Mouse (Mus musculus) G1E (cell line): Measurements from ENCODE around the gene Scarb1. TPM values are rescaled to one million over a fixed set of nuclear protein-coding genes. Genes with fewer than 3 reads are reported as not detected.

Experiments used
- ATAC-seq: 2 replicates; pipeline ENCODE4 v1.8.0; 2016; ENCODE audit warnings: mild to moderate bottlenecking; ENCODE audit not compliant: insufficient number of reproducible peaks, poor library complexity, low FRiP score, severe bottlenecking; ENCODE audit errors: extremely low read depth
- DNase-seq: peaks from one replicate; pipeline ENCODE4 v3.0.0; 2012; ENCODE audit warnings: low spot score
- H3K27me3 ChIP-seq: 2 replicates; pipeline ENCODE4 v1.6.1; 2012; ENCODE audit warnings: mild to moderate bottlenecking, low read length, inconsistent platforms; ENCODE audit not compliant: insufficient read depth
- H3K36me3 ChIP-seq: replicated peaks from 2 replicates; pipeline ENCODE3; 2012; ENCODE audit warnings: mild to moderate bottlenecking, inconsistent platforms
- H3K4me1 ChIP-seq: 2 replicates; pipeline ENCODE4 v1.6.1; 2012; ENCODE audit warnings: low read depth, low read length, inconsistent platforms, mixed read lengths; ENCODE audit not compliant: insufficient read depth
- H3K4me3 ChIP-seq: 2 replicates; pipeline ENCODE4 v1.5.1; 2012; ENCODE audit warnings: low read depth, mild to moderate bottlenecking, inconsistent platforms, low read length, moderate library complexity, mixed read lengths
- H3K9me3 ChIP-seq: replicated peaks from 2 replicates; pipeline ENCODE4 v1.6.1; 2012; ENCODE audit warnings: inconsistent platforms
- CTCF ChIP-seq: IDR thresholded peaks from 2 replicates; pipeline ENCODE4 v1.5.1; 2012; ENCODE audit warnings: low read depth, low read length, inconsistent platforms, mixed read lengths
- GATA1 ChIP-seq: IDR thresholded peaks from 2 replicates; pipeline ENCODE4 v1.6.1; 2012; ENCODE audit warnings: borderline replicate concordance, low read length, inconsistent platforms, mixed read lengths
- GATA2 ChIP-seq: IDR thresholded peaks from 2 replicates; pipeline ENCODE4 v1.6.1; 2012; ENCODE audit warnings: low read depth, low read length, inconsistent platforms, borderline replicate concordance
- POLR2AphosphoS5 ChIP-seq: IDR thresholded peaks from 2 replicates; pipeline ENCODE4 v1.6.1; 2012; ENCODE audit warnings: low read depth, low read length, inconsistent platforms; ENCODE audit not compliant: insufficient replicate concordance
- TAL1 ChIP-seq: conservative IDR thresholded peaks from 2 replicates; pipeline ENCODE4 v1.6.1; 2012; ENCODE audit warnings: low read depth, low read length, inconsistent platforms, mixed read lengths
- polyA plus RNA-seq: library from polyadenylated mRNA; stranded (reverse); fragments of >175 nt; gene quantifications from 2 replicates; pipeline ENCODE4 v1.2.3, GENCODE M21; 2012
- total RNA-seq, 2 experiments: library from RNA; stranded (forward) in 1 of 2; stranded (reverse) in 1 of 2; fragments of 200-1000 nt in 1 of 2; fragments of >200 nt in 1 of 2; fragmentation: Nextera tagmentation in 1 of 2; gene quantifications; 2 replicates each; pipeline ENCODE4 v1.2.3; 2014 to 2017

Scarb1 gene
- total and polyA plus RNA-seq, 3 experiments, result 42.9 to 68.3 (median 43.7) TPM

GRCm38 (mm10) chr5:125385215-125385940 is 44.5 kb upstream of the Scarb1 start:
- DNase-seq (no peak), ATAC-seq (no peak)
- no peak overlapping the region for H3K4me3 ChIP-seq
- peaks cover 56% of the 10 kb centered on the region for H3K36me3 ChIP-seq
- peaks cover 22% of the 10 kb centered on the region for H3K4me1 ChIP-seq
- no peaks in the 10 kb centered on the region for H3K9me3 ChIP-seq
- TF ChIP-seq POLR2AphosphoS5, result no peak
- no peak for TF ChIP-seq GATA2
- no peak for TF ChIP-seq TAL1
- no peak for TF ChIP-seq GATA1
- TF ChIP-seq CTCF, result no peak
- H3K27me3 ChIP-seq, result no peaks in the 10 kb centered on the region

DNA sequence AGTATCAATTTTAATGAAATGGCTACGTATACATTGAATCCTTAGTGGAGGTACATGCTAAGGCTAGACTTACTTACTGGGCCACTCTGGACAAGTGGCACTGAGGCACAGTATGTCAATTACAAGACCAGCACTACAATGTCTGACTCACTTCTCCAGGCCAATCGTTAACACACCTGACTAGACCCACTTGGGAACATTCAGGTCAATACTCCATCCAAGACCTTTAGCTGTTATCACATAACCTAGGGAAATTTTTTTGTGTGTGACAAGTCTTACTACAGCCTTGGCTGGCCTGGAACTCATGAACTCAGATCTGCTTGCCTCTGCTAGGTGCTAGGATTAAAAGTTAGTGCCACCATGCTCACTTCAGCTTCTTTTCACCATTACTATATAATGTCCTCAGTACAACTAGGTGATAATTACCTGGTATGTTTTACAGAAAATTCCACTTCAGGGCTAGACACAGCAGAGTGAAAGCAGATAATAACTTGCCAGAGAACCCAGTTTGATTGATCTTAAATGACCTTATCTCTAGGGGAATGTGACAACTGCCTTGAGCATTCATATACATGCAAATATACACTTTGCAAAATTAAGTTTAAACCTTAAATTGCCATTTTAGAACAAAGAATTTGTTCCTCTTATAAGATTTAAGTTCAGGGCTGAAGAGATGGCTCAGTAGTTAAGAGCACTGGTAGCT is 43.8 kb upstream of the Scarb1 start:
- H3K4me1 ChIP-seq, result peaks cover 19% of the 10 kb centered on the region
- no peak overlapping the region for H3K4me3 ChIP-seq
- no peak for ATAC-seq
- no peaks in the 10 kb centered on the region for H3K9me3 ChIP-seq
- H3K27me3 ChIP-seq, result no peaks in the 10 kb centered on the region
- TF ChIP-seq POLR2AphosphoS5, result 0 out of 2 replicates have a peak, but pooled peaks have one; percentile 14
- TF ChIP-seq GATA1, result no peak
- H3K36me3 ChIP-seq, result peaks cover 56% of the 10 kb centered on the region
- no peak for DNase-seq

GRCm38 (mm10) chr5:125383637-125384420 is 42.9 kb upstream of the Scarb1 start:
- Histone ChIP-seq H3K4me1 (peaks cover 19% of the 10 kb centered on the region), H3K4me3 (no peak overlapping the region), H3K36me3 (peaks cover 52% of the 10 kb centered on the region), H3K27me3 (no peaks in the 10 kb centered on the region), H3K9me3 (no peaks in the 10 kb centered on the region)
- no peak for ATAC-seq
- TF ChIP-seq GATA2 (no peak), CTCF (no peak), POLR2AphosphoS5 (no peak), GATA1 (no peak), TAL1 (no peak)
- no peak for DNase-seq

GRCm38 (mm10) chr5:125382673-125383558 is 42.0 kb upstream of the Scarb1 start:
- Histone ChIP-seq H3K4me3 (no peak overlapping the region), H3K9me3 (no peaks in the 10 kb centered on the region), H3K27me3 (no peaks in the 10 kb centered on the region), H3K4me1 (peaks cover 14% of the 10 kb centered on the region; the same call in 1 of the 2 replicates), H3K36me3 (peaks cover 43% of the 10 kb centered on the region)
- TF ChIP-seq CTCF (peak; percentile 52), TAL1 (no peak)
- DNase-seq, result no peak
- peak; percentile 50 for ATAC-seq

DNA sequence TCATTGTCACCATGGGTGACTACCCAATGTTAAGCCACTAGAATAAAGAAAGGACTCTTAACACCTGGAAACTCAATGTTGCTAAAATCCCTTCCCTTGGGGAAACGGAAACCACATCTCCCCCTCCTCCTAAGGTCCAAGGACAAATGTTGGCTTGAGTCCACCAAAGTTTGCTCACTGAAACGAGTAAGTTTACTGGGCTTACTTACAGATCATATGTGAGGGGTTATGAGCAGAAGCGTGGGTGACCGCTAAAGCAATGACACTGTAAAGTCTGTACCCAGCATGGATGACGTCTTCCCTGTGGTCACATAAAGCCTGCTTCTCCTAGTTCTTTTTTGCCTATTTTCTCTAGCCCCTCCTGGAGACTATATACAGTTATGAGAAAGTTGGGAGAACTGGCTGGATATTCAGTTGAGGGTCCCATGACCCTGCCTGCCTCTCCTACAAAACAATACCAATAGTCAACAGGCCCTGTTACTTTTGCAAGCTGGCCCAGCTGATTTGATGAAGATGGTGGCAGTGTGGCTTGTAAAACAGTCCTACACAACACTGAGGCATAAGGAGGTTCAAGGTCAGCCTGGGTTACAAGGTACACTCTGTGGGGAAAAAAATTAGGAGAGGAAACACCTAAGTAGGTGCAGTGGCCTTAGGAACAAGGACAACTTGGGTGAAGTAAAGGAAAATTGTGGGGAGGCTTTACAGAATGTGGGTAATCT is 41.2 kb upstream of the Scarb1 start:
- Histone ChIP-seq H3K9me3 (no peaks in the 10 kb centered on the region), H3K4me1 (peaks cover 14% of the 10 kb centered on the region; the same call in 1 of the 2 replicates), H3K4me3 (no peak overlapping the region), H3K27me3 (no peaks in the 10 kb centered on the region), H3K36me3 (peaks cover 43% of the 10 kb centered on the region)
- TF ChIP-seq POLR2AphosphoS5, result peak; percentile 48; the same call in 1 of the 2 replicates
- TF ChIP-seq GATA1, result no peak
- TF ChIP-seq CTCF, result no peak
- no peak for DNase-seq
- 0 out of 2 replicates have a peak, but pooled peaks have one; percentile 4 for ATAC-seq

- H3K4me1 ChIP-seq, result peaks cover 3% of the 10 kb centered on the region; the same call in 1 of the 2 replicates
- H3K9me3 ChIP-seq, result peaks cover 1% of the 10 kb centered on the region; the same call in 1 of the 2 replicates
- H3K4me3 ChIP-seq, result no peak overlapping the region
- ATAC-seq (no peak), DNase-seq (no peak)
- TF ChIP-seq CTCF (no peak), GATA2 (no peak), POLR2AphosphoS5 (no peak), TAL1 (no peak), GATA1 (no peak)
- no peaks in the 10 kb centered on the region for H3K27me3 ChIP-seq
- H3K36me3 ChIP-seq, result peaks cover 22% of the 10 kb centered on the region
Observed at GRCm38 (mm10) chr5:125378919-125379318, 38.0 kb upstream of the Scarb1 start.
